In the genomic region with DNA sequence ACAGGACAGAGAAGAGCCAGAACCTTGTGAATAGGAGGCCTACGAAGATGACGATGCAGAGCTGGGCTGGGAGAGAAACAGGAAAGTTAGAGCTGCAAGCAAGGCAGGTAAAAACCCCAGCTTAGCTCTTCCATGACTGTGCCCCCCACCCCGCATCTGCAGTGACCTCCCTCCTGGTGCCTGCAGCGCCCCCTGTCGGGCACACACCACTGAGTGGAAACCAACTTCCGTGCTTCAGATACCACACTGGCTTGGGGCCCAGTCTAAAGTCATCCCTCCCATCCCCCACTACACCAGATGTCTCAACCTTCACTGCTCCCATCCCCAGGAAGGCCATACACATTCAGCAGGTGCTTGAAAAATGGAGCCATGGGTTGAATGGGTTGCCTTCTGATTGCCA, we compare ENCODE assay signal across 24 mouse cellular contexts. TPM values are rescaled to one million over a fixed set of nuclear protein-coding genes. Genes with fewer than 3 reads are reported as not detected.
DNase-seq lines count a peak whose midpoint lies in the region; ATAC-seq and TF ChIP-seq lines count a peak whose summit lies in the region.
"Had no signal": no experiment of that assay in that cellular context is flagged by ENCODE, and none has a peak within 500 bp of the region (broad histone marks: within the 10 kb centered on the region; RNA-seq: fewer than 3 reads in every experiment).

No protein-coding gene starts in this region.

- H3K4me3 ChIP-seq in forebrain, postnatal 0 days (ENCODE audit: low read depth, low read length): no peak overlapping the region
- no peak overlapping the region for H3K4me3 ChIP-seq in forebrain, embryonic 15.5 days
- no peak overlapping the region for H3K4me3 ChIP-seq in layer of hippocampus, adult 2 months
- no peak overlapping the region for H3K4me3 ChIP-seq in kidney, embryonic 16.5 days (ENCODE audit: low read length)
- H3K4me3 ChIP-seq: embryonic facial prominence, embryonic 10.5 days; forebrain, embryonic 13.5 days; heart, embryonic 15.5 days; hindbrain, embryonic 12.5 days; intestine, embryonic 15.5 days; limb, embryonic 13.5 days; lung, embryonic 15.5 days; midbrain, embryonic 15.5 days had no signal

- ATAC-seq in forebrain, postnatal 0 days: no peak
- ATAC-seq in forebrain, embryonic 15.5 days (replicated peaks): no peak
- no peak for ATAC-seq in kidney, embryonic 16.5 days (ENCODE audit: low FRiP score, low TSS enrichment)
- ATAC-seq: forebrain, embryonic 13.5 days; intestine, embryonic 15.5 days; midbrain, embryonic 15.5 days had no signal

- no peaks in the 10 kb centered on the region for H3K9me3 ChIP-seq in forebrain, postnatal 0 days (ENCODE audit: low read length)
- no peaks in the 10 kb centered on the region for H3K9me3 ChIP-seq in forebrain, embryonic 15.5 days
- H3K9me3 ChIP-seq in kidney, embryonic 16.5 days (ENCODE audit: low read length): no peaks in the 10 kb centered on the region
- H3K9me3 ChIP-seq: embryonic facial prominence, embryonic 10.5 days; forebrain, embryonic 13.5 days; G1E; heart, embryonic 15.5 days; hindbrain, embryonic 12.5 days; intestine, embryonic 15.5 days; limb, embryonic 13.5 days; lung, embryonic 15.5 days; midbrain, embryonic 15.5 days had no signal

- no peaks in the 10 kb centered on the region for H3K4me1 ChIP-seq in forebrain, postnatal 0 days (ENCODE audit: insufficient read depth)
- no peaks in the 10 kb centered on the region for H3K4me1 ChIP-seq in forebrain, embryonic 15.5 days
- 0 out of 2 replicates have a peak, but pooled peaks cover 3% of the 10 kb centered on the region for H3K4me1 ChIP-seq in kidney, embryonic 16.5 days (ENCODE audit: insufficient read depth, low read length)
- H3K4me1 ChIP-seq: midbrain, embryonic 15.5 days had no signal

- TF ChIP-seq CTCF in forebrain, postnatal 0 days (IDR thresholded peaks at IDR 0.05; ENCODE audit: low read depth): peak; percentile 11
- peak; percentile 54 for TF ChIP-seq CTCF in layer of hippocampus, adult 2 months (conservative IDR thresholded peaks at IDR 0.05)

- H3K9ac ChIP-seq in forebrain, postnatal 0 days: no peak overlapping the region
- no peak overlapping the region for H3K9ac ChIP-seq in forebrain, embryonic 15.5 days (replicated peaks)
- no peak overlapping the region for H3K9ac ChIP-seq in kidney, embryonic 16.5 days (replicated peaks; ENCODE audit: low read length)
- H3K9ac ChIP-seq: forebrain, embryonic 13.5 days; heart, embryonic 15.5 days; hindbrain, embryonic 12.5 days; intestine, embryonic 15.5 days; limb, embryonic 13.5 days; lung, embryonic 15.5 days; midbrain, embryonic 15.5 days had no signal

- 65% methylated on average over 6 of the region's 6 CpGs for WGBS in forebrain, postnatal 0 days
- WGBS in forebrain, embryonic 15.5 days: 92% methylated on average over 6 of the region's 6 CpGs
- 64% methylated on average over 6 of the region's 6 CpGs for WGBS in kidney, embryonic 16.5 days

- H3K27ac ChIP-seq in forebrain, postnatal 0 days (ENCODE audit: low read depth, low read length): no peak overlapping the region
- no peak overlapping the region for H3K27ac ChIP-seq in forebrain, embryonic 15.5 days (replicated peaks)
- H3K27ac ChIP-seq in layer of hippocampus, adult 2 months: no peak overlapping the region
- no peak overlapping the region for H3K27ac ChIP-seq in kidney, embryonic 16.5 days (ENCODE audit: low read length)
- H3K27ac ChIP-seq: embryonic facial prominence, embryonic 10.5 days; forebrain, embryonic 13.5 days; heart, embryonic 15.5 days; hindbrain, embryonic 12.5 days; intestine, embryonic 15.5 days; limb, embryonic 13.5 days; lung, embryonic 15.5 days; midbrain, embryonic 15.5 days had no signal

- H3K36me3 ChIP-seq in forebrain, postnatal 0 days (ENCODE audit: insufficient read depth): no peaks in the 10 kb centered on the region
- H3K36me3 ChIP-seq in forebrain, embryonic 15.5 days: no peaks in the 10 kb centered on the region
- no peaks in the 10 kb centered on the region for H3K36me3 ChIP-seq in kidney, embryonic 16.5 days (ENCODE audit: insufficient read depth, low read length)
- H3K36me3 ChIP-seq: G1E; heart, embryonic 15.5 days; hindbrain, embryonic 12.5 days; intestine, embryonic 15.5 days; limb, embryonic 13.5 days; lung, embryonic 15.5 days; midbrain, embryonic 15.5 days had no signal

- DNase-seq in forebrain, postnatal 0 days: no peak
- DNase-seq in layer of hippocampus, adult 2 months (ENCODE audit: low spot score in 2 of 2): no peak
- DNase-seq in layer of hippocampus, postnatal 14 days (ENCODE audit: low spot score in 2 of 2): no peak
- DNase-seq in thymus, postnatal 14 days: peak; percentile 13
- no peak for DNase-seq in thymus, postnatal 36 days
- DNase-seq in right cerebral cortex, postnatal 14 days: no peak
- DNase-seq: adrenal gland, adult 2 months; cerebellum, adult 11 months; kidney, postnatal 14 days; layer of hippocampus, adult 9-11 months; spleen, adult 18-20 months had no signal

- H3K4me2 ChIP-seq in forebrain, postnatal 0 days (ENCODE audit: low read depth): no peak overlapping the region
- H3K4me2 ChIP-seq in forebrain, embryonic 15.5 days (replicated peaks): no peak overlapping the region
- H3K4me2 ChIP-seq in kidney, embryonic 16.5 days (replicated peaks; ENCODE audit: low read depth, low read length): no peak overlapping the region
- H3K4me2 ChIP-seq: forebrain, embryonic 13.5 days; heart, embryonic 15.5 days; hindbrain, embryonic 12.5 days; intestine, embryonic 15.5 days; limb, embryonic 13.5 days; lung, embryonic 15.5 days; midbrain, embryonic 15.5 days had no signal

- no peaks in the 10 kb centered on the region for H3K27me3 ChIP-seq in forebrain, postnatal 0 days (ENCODE audit: insufficient read depth, low read length)
- H3K27me3 ChIP-seq in forebrain, embryonic 15.5 days: no peaks in the 10 kb centered on the region
- no peaks in the 10 kb centered on the region for H3K27me3 ChIP-seq in kidney, embryonic 16.5 days (ENCODE audit: insufficient read depth, low read length)
- H3K27me3 ChIP-seq: hindbrain, embryonic 12.5 days; intestine, embryonic 15.5 days; lung, embryonic 15.5 days; midbrain, embryonic 15.5 days had no signal

RNA-seq across cellular contexts. Expression of a gene that starts 5.8 kb away (rescaled TPM):
- total RNA-seq in forebrain, postnatal 0 days (2014; rRNA removed): 0.24 and 0.31 TPM in 2 replicates
- 0.18 and 0.23 TPM in 2 replicates for polyA plus RNA-seq in forebrain, postnatal 0 days (2015; fragmentation: Nextera tagmentation; extraction: Ambion mirVana)
- polyA plus RNA-seq in forebrain, embryonic 15.5 days (2015; fragmentation: Nextera tagmentation; extraction: Ambion mirVana): 1.2 and 1.7 TPM in 2 replicates
- total RNA-seq in layer of hippocampus, adult 2 months (2021): not detected
- total RNA-seq in layer of hippocampus, postnatal 14 days (2021): not detected
- 12.2 and 14.9 TPM in 2 replicates for polyA plus RNA-seq in kidney, embryonic 16.5 days (2015; fragmentation: Nextera tagmentation; extraction: Ambion mirVana)
- total RNA-seq: G1E; neutrophil, adult 5-6 weeks had no signal

RNA-seq across cellular contexts. Expression of a gene that starts 34.7 kb away (rescaled TPM):
- 187 and 234 TPM in 2 replicates for total RNA-seq in forebrain, postnatal 0 days (2014; rRNA removed)
- polyA plus RNA-seq in forebrain, postnatal 0 days (2015; fragmentation: Nextera tagmentation; extraction: Ambion mirVana): 71.9 and 98.0 TPM in 2 replicates
- polyA plus RNA-seq in forebrain, embryonic 15.5 days (2015; fragmentation: Nextera tagmentation; extraction: Ambion mirVana): 77.8 and 80.9 TPM in 2 replicates
- 10 to 100 TPM; 96.6 to 98.6 TPM for total RNA-seq in layer of hippocampus, adult 2 months (2021)
- 100 to 1,000 TPM; 125 to 131 TPM for total RNA-seq in layer of hippocampus, postnatal 14 days (2021)
- 1.7 and 2.1 TPM in 2 replicates for polyA plus RNA-seq in kidney, embryonic 16.5 days (2015; fragmentation: Nextera tagmentation; extraction: Ambion mirVana)
- total RNA-seq: granulocyte monocyte progenitor cell, adult 5-6 weeks had no signal
- polyA plus RNA-seq: G1E had no signal

RNA-seq across cellular contexts. Expression of a gene that starts 50.1 kb away (rescaled TPM):
- total RNA-seq in forebrain, postnatal 0 days (2014; rRNA removed): 37.1 and 41.3 TPM in 2 replicates
- 37.2 and 41.3 TPM in 2 replicates for polyA plus RNA-seq in forebrain, postnatal 0 days (2015; fragmentation: Nextera tagmentation; extraction: Ambion mirVana)
- 14.9 and 15.1 TPM in 2 replicates for polyA plus RNA-seq in forebrain, embryonic 15.5 days (2015; fragmentation: Nextera tagmentation; extraction: Ambion mirVana)
- 100 to 1,000 TPM; 111 TPM for total RNA-seq in layer of hippocampus, adult 2 months (2021)
- total RNA-seq in layer of hippocampus, postnatal 14 days (2021): 10 to 100 TPM; 94.7 to 96.3 TPM
- polyA plus RNA-seq in kidney, embryonic 16.5 days (2015; fragmentation: Nextera tagmentation; extraction: Ambion mirVana): 41.6 and 43.4 TPM in 2 replicates
